Mouse (Mus musculus) hindbrain, embryonic 16.5 days (tissue): ENCODE measurements around the gene Capn15. TPM values are rescaled to one million over a fixed set of nuclear protein-coding genes. Genes with fewer than 3 reads are reported as not detected.

Source experiments
- ATAC-seq: fragments of 200-750 bp; cut with Nextera tagmentation; 2 replicates; pipeline ENCODE4 v1.8.0; 2017; ENCODE audit warnings: moderate TSS enrichment, moderate library complexity
- H3K27ac ChIP-seq: fragments of 300-500 bp; sonication (generic); 2 replicates; pipeline ENCODE4 v1.5.1; 2014; ENCODE audit warnings: low read depth, mild to moderate bottlenecking, control low read depth, low read length, moderate library complexity
- H3K27me3 ChIP-seq: fragments of 300-500 bp; sonication (generic); replicated peaks from 2 replicates; pipeline ENCODE4 v1.6.1; 2014; ENCODE audit warnings: low read length; ENCODE audit not compliant: control insufficient read depth, insufficient read depth
- H3K36me3 ChIP-seq: fragments of 300-500 bp; sonication (generic); 2 replicates; pipeline ENCODE4 v1.6.1; 2014; ENCODE audit warnings: mild to moderate bottlenecking, low read length, moderate library complexity, mixed read lengths; ENCODE audit not compliant: control insufficient read depth, insufficient read depth
- H3K4me1 ChIP-seq: fragments of 300-500 bp; sonication (generic); 2 replicates; pipeline ENCODE4 v1.6.1; 2014; ENCODE audit warnings: low read depth, low read length; ENCODE audit not compliant: control insufficient read depth, insufficient read depth
- H3K4me2 ChIP-seq: fragments of 300-500 bp; sonication (generic); 2 replicates; pipeline ENCODE4 v1.6.1; 2014; ENCODE audit warnings: mild to moderate bottlenecking, low read length, control low read depth, moderate library complexity
- H3K4me3 ChIP-seq: fragments of 300-500 bp; sonication (generic); 2 replicates; pipeline ENCODE4 v1.5.1; 2014; ENCODE audit warnings: mild to moderate bottlenecking, low read length, control low read depth, moderate library complexity
- H3K9ac ChIP-seq: fragments of 300-500 bp; sonication (generic); 2 replicates; pipeline ENCODE4 v1.6.1; 2014; ENCODE audit warnings: low read depth, mild to moderate bottlenecking, control low read depth, low read length, moderate library complexity
- H3K9me3 ChIP-seq: fragments of 300-500 bp; sonication (generic); 2 replicates; pipeline ENCODE4 v1.6.1; 2014; ENCODE audit warnings: mild to moderate bottlenecking, low read length, moderate library complexity; ENCODE audit not compliant: control insufficient read depth
- WGBS: fragments of 180-500 bp; shearing (Covaris S2); extraction: QIAGEN DNeasy Blood & Tissue Kit; methylation state at CpG from one replicate; pipeline ENCODE4 v1.1.7; 2014; 5-methylcytosine and 5-hydroxymethylcytosine counted together
- polyA plus RNA-seq: library from polyadenylated mRNA; unstranded; fragments of >200 nt; fragmentation: Nextera tagmentation; extraction: Ambion mirVana; gene quantifications from 2 replicates; pipeline ENCODE4 v1.2.1, GENCODE M21; 2015

The Capn15 gene
- polyA plus RNA-seq, 1 experiment from 2014 or later = 20.6 TPM

DNA sequence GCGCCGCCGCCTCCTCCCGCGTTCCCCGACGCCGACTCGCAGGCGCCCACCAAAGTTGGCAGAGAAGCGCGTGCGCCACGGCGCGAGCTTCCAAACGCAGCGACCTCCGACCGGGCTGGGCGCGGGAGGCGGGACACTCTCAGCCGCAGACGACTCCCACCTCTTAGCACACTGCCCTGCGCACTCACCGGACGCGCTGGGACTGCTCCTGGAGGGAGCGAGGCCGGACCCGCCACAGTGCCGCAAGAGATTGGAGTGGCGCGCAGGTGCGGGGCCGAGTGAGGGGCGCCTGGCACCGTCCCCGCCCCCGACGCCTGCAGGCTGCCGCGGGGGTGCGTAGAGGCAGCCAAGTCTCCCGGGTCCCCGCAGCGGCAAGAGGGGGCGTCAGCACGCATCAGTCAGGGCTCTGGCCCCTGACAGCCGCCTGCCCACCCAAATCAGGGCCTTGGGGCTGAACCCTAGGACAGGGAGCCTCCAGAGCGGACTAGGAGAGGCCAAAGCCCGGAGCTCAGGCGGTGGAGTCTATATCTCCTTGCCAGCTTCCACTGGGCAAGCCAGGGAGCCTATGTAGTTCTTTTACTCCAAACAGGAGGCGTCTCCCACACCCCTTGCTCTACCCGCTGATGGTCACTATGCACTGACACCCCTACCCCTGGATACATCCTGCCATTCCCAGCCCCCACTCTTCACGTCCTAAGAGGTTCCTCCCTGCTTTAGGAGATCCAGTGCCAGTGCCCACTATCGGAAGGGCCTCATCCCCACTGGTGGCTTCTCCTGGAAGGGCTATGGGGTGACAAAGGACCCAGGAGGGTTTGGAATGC is 33.6 kb downstream of the Capn15 start, which contains the start of gene A930017K11Rik:
A930017K11Rik (minus strand) TSS at position 763 of the 821 bp plus-strand sequence.
- Histone ChIP-seq H3K27ac (no peak within 1 kb of the TSS), H3K4me1 (peaks cover 14% of the 10 kb centered on the region), H3K27me3 (peaks cover 34% of the 10 kb centered on the region), H3K4me2 (peak within 1 kb of the TSS; percentile 67), H3K9ac (peak within 1 kb of the TSS; percentile 46), H3K36me3 (no peaks in the 10 kb centered on the region), H3K9me3 (no peaks in the 10 kb centered on the region), H3K4me3 (peak within 1 kb of the TSS; percentile 43)
- WGBS = under 1% methylated on average over 57 of the region's 58 CpGs
- ATAC-seq = no peak

DNA sequence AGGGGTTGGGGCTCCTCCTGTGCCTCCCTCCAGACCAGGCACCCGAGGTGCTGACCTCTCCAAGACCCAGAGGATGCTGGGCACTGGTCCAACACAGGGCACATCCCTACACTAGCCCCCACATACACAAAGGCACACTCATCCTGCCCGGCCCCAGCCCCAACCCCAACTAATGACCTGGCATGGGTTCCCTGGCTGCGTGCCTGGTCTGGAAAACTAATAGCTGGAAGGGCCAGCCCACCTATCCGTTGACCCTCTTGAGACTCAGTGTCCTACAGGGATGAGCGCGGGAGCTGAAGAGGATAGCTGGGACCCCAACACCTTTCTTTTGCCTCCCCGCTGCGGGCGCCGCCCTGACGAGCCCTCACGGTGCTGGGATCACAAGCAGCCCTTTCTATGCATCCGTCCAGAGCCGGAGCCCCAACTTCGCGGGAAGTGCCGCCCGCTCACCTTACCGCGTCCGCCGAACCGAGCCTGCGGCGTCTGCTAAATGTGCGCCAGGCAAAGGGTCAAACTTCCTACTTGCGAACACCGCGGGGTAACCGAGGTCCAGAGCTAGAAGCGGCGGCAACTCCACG is 34.3 kb downstream of the Capn15 start:
- peak overlapping the region; percentile 43 for H3K4me3 ChIP-seq
- H3K9me3 ChIP-seq = no peaks in the 10 kb centered on the region
- H3K36me3 ChIP-seq = no peaks in the 10 kb centered on the region
- WGBS = under 1% methylated on average over 33 of the region's 33 CpGs
- H3K27ac ChIP-seq = no peak overlapping the region
- peaks cover 34% of the 10 kb centered on the region for H3K27me3 ChIP-seq
- peak; percentile 40; the same call in 1 of the 2 replicates for ATAC-seq
- H3K4me1 ChIP-seq = peaks cover 14% of the 10 kb centered on the region
- H3K4me2 ChIP-seq = peak overlapping the region; percentile 67
- peak overlapping the region; percentile 46 for H3K9ac ChIP-seq

DNA sequence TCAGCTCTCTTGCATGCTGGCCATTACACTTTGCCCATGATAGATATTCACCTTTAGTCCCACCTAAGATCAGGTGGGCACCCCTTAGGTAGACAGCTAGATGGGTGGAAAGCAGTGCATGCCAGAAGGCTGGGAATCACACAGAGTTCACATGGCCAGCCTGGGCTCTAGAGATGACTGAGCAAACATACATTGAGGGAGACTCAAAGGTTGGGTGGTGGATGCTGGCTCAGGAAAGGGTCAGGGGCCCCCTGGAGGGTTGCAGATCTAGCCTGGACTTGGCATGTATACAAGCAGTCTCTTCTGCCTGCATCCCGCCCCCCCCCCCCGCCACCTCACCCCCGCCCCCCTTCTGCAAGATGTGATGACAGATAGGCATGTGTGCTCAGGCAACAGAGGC is 34.9 kb downstream of the Capn15 start:
- H3K9ac ChIP-seq = no peak overlapping the region; the same call in 1 of the 2 replicates
- H3K36me3 ChIP-seq = no peaks in the 10 kb centered on the region
- no CpG with 5 or more reads among the region's 3 CpGs for WGBS
- no peaks in the 10 kb centered on the region for H3K9me3 ChIP-seq
- peak overlapping the region; percentile 43; the same call in 1 of the 2 replicates for H3K4me3 ChIP-seq
- H3K4me1 ChIP-seq = peaks cover 14% of the 10 kb centered on the region
- no peak overlapping the region; the same call in 1 of the 2 replicates for H3K4me2 ChIP-seq
- H3K27ac ChIP-seq = no peak overlapping the region
- peaks cover 34% of the 10 kb centered on the region for H3K27me3 ChIP-seq
- no peak for ATAC-seq

DNA sequence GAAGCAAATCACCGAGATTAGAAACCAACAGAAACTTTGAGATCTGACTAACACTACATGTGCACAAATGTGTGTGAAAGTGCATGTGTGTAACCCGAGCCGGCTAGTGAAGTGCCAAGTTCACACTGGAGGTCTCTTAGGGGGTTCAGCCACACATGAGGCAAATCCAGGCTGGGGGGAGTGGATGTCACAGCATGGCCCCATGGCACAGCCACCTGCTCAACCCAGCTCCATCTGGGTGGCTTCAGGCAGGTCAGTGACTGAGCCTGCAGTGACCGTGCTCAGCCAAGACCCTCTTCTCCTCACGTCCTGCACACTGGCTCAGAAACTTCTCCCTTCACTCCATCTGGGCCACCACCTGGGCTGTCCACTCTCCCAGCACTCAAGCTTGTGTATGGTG is 35.6 kb downstream of the Capn15 start:
- Histone ChIP-seq H3K4me3 (no peak overlapping the region), H3K36me3 (no peaks in the 10 kb centered on the region), H3K9ac (no peak overlapping the region), H3K27ac (no peak overlapping the region), H3K27me3 (peaks cover 34% of the 10 kb centered on the region), H3K9me3 (no peaks in the 10 kb centered on the region), H3K4me1 (peaks cover 14% of the 10 kb centered on the region), H3K4me2 (no peak overlapping the region)
- whole genome bisulfite sequencing = 74% methylated on average over 5 of the region's 5 CpGs
- ATAC-seq = no peak

DNA sequence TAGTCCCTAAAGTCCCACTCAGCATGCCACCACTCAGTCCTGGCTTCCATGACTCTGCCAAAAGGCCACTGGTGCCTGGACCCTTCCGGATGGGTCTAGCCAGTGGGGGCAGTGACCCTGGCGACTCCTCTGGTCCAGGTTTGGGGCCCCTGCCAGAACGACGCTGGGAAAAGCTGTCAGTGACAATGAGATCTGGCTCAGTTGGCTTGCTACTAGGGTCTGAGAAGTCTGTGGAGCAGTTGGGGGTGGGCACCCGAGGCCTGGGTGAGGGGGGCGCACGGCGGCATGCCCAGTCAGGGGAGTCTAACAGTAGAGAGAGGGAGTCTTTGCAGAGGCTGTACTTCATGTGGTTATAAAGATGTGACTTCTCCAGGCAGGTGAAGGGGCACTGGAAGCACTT is 37.5 kb downstream of the Capn15 start:
- peaks cover 14% of the 10 kb centered on the region for H3K4me1 ChIP-seq
- H3K27me3 ChIP-seq = peaks cover 31% of the 10 kb centered on the region
- WGBS = 77% methylated on average over 8 of the region's 8 CpGs
- no peak for ATAC-seq
- H3K4me2 ChIP-seq = no peak overlapping the region
- H3K9ac ChIP-seq = no peak overlapping the region
- no peaks in the 10 kb centered on the region for H3K36me3 ChIP-seq
- H3K27ac ChIP-seq = no peak overlapping the region
- no peak overlapping the region for H3K4me3 ChIP-seq
- no peaks in the 10 kb centered on the region for H3K9me3 ChIP-seq

DNA sequence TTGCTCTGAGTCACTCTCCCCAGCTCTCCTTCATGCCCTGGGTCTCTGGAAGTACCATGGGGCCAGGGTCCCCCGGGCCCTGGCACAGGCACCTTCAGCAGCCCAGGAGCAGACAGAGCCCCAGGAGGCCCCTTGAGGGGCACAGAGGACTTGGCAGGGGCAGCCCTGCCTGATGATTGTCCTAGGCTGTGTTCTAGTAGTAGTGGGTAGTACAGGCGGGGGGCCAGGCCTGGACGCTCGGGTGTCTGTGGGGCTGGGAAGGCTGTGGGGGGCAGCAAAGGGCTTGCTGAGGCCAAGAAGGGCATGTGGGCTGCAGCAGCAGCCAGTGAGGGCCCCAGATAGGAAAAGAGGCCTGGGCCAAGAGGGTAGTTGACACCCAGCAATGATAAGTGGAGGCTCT is 38.0 kb downstream of the Capn15 start:
- Histone ChIP-seq H3K27me3 (peaks cover 26% of the 10 kb centered on the region), H3K9ac (no peak overlapping the region), H3K9me3 (no peaks in the 10 kb centered on the region), H3K27ac (no peak overlapping the region), H3K36me3 (no peaks in the 10 kb centered on the region), H3K4me3 (no peak overlapping the region), H3K4me2 (no peak overlapping the region), H3K4me1 (peaks cover 14% of the 10 kb centered on the region)
- ATAC-seq = no peak
- 82% methylated on average over 4 of the region's 4 CpGs for WGBS

DNA sequence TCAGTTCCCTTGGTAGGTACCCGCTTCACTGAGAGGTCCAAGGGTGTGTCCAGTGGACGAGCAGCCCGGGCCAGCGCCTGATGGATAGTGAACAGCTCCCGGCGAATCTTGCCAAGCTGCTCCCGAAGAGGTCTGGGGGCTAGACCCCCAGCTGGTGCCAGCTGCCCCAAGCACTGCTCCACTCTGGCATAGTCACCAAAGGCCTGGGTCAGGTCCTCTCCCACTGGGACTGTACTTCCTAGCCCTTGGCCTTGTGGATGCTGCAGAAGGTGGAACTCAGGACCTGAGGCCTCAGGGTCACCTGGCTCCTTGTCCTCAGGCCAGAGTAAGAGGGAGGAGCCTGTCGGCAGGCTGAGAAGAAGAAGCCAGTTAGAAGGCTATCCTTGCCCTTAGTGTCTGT is 38.7 kb downstream of the Capn15 start:
- H3K9me3 ChIP-seq = no peaks in the 10 kb centered on the region
- H3K9ac ChIP-seq = no peak overlapping the region
- peaks cover 19% of the 10 kb centered on the region for H3K27me3 ChIP-seq
- no peak for ATAC-seq
- peaks cover 11% of the 10 kb centered on the region for H3K4me1 ChIP-seq
- no peak overlapping the region for H3K4me2 ChIP-seq
- no peaks in the 10 kb centered on the region for H3K36me3 ChIP-seq
- 88% methylated on average over 8 of the region's 8 CpGs for WGBS
- no peak overlapping the region for H3K4me3 ChIP-seq
- H3K27ac ChIP-seq = no peak overlapping the region

DNA sequence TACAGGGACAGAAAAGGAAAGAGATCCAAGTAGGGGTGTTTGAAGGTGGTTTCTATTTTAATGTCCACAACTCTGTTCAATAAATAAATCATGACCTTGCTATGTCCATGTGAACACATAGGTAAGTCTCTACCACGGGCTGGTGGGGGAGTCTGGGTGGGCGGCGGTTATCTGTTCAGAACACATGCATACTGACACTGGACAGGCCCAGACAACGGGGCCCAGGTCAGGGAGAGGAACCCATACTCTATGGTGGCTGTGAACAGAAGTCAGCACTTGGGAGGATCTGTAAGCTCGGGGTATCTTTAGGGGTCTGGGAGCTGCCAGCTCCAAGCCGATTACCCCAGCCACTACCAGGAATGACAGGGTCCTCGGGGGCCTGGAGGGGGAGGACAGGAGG is 39.2 kb downstream of the Capn15 start:
- no peak overlapping the region for H3K27ac ChIP-seq
- H3K27me3 ChIP-seq = peaks cover 14% of the 10 kb centered on the region
- H3K4me1 ChIP-seq = peaks cover 5% of the 10 kb centered on the region
- no peak overlapping the region for H3K4me2 ChIP-seq
- H3K36me3 ChIP-seq = no peaks in the 10 kb centered on the region
- ATAC-seq = no peak
- no peak overlapping the region for H3K4me3 ChIP-seq
- H3K9ac ChIP-seq = no peak overlapping the region
- WGBS = 77% methylated on average over 7 of the region's 7 CpGs
- H3K9me3 ChIP-seq = no peaks in the 10 kb centered on the region

DNA sequence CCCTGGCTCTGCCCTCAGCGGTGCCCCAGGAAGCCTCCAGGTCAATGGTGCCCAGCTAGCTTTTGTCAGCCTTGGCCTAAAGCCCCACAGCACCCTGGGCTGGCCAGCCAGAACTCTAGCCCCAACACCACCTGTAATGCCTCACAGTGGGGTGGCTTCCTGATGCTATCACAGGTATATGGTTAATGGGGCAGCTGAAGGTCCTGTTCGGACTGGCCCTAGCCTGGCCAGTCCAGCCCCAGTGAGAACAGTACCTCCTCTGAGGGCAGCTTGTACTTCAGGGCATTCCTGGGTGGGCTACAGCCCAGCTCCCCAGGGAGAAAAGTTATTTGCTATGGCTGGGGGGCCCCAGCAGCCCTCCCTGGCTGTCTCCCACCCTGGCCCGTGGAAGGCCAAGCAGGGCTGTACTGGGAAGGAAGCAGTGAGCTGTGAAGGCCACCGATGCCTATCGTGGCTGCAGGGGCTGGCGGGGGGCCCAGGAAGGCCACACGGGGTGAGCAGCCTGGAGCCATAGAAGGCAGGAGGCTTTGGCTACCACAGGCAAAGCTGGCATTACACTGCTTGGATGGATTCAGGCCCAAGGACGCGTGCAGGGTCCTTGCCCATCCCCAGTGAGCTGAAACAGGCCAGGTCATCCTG is 40.0 kb downstream of the Capn15 start:
- no peak overlapping the region for H3K4me2 ChIP-seq
- H3K9ac ChIP-seq = no peak overlapping the region
- WGBS = 47% methylated on average over 9 of the region's 9 CpGs
- peaks cover 5% of the 10 kb centered on the region for H3K4me1 ChIP-seq
- no peak overlapping the region for H3K4me3 ChIP-seq
- no peak for ATAC-seq
- peaks cover 6% of the 10 kb centered on the region for H3K27me3 ChIP-seq
- no peaks in the 10 kb centered on the region for H3K9me3 ChIP-seq
- H3K36me3 ChIP-seq = no peaks in the 10 kb centered on the region
- H3K27ac ChIP-seq = no peak overlapping the region
